Mouse (Mus musculus): ENCODE results near the gene Abtb2. TPM values are rescaled to one million over a fixed set of nuclear protein-coding genes. Genes with fewer than 3 reads are reported as not detected.
A peak's percentile ranks its signal among the peaks of the same experiment; 100 is the strongest.

The Abtb2 gene
- polyA plus RNA-seq, 1 experiment from 2014 or later: 18.6 TPM

GRCm38 (mm10) chr2:103687143-103687542 lies 121.0 kb downstream of the Abtb2 start:
- Histone ChIP-seq H3K4me2 (ENCODE audit: low read length) (no peak overlapping the region), H3K27ac (replicated peaks in 1 of 2; ENCODE audit: control insufficient read depth in 1 of 2, insufficient read depth in 1 of 2, low read depth in 2 of 2, low read length in 2 of 2) (no peak overlapping the region), H3K9me3 (ENCODE audit: control insufficient read depth, low read length) (no peaks in the 10 kb centered on the region), H3K9ac (ENCODE audit: low read length) (no peak overlapping the region), H3K27me3 (ENCODE audit: control insufficient read depth, insufficient read depth, low read length) (no peaks in the 10 kb centered on the region), H3K4me1 (ENCODE audit: control insufficient read depth in 2 of 2, insufficient read depth in 2 of 2, low read length in 2 of 2) (peaks cover 30 to 34% of the 10 kb centered on the region in 2 experiments), H3K4me3 (ENCODE audit: control insufficient read depth in 1 of 2, insufficient read depth in 1 of 2, low read depth in 1 of 2, low read length in 2 of 2) (no peak overlapping the region), H3K36me3 (ENCODE audit: control insufficient read depth, insufficient read depth, low read length) (peaks cover 12% of the 10 kb centered on the region)
- no peak for ATAC-seq (ENCODE audit: insufficient number of reproducible peaks, insufficient read depth, low FRiP score, low read depth)

GRCm38 (mm10) chr2:103687888-103688287 lies 121.8 kb downstream of the Abtb2 start:
- no peak overlapping the region for H3K4me3 ChIP-seq (ENCODE audit: control insufficient read depth in 1 of 2, insufficient read depth in 1 of 2, low read depth in 1 of 2, low read length in 2 of 2)
- no peak overlapping the region for H3K9ac ChIP-seq (ENCODE audit: low read length)
- H3K4me2 ChIP-seq (ENCODE audit: low read length): no peak overlapping the region
- no peak for ATAC-seq (ENCODE audit: insufficient number of reproducible peaks, insufficient read depth, low FRiP score, low read depth)
- H3K36me3 ChIP-seq (ENCODE audit: control insufficient read depth, insufficient read depth, low read length): peaks cover 12% of the 10 kb centered on the region
- no peaks in the 10 kb centered on the region for H3K27me3 ChIP-seq (ENCODE audit: control insufficient read depth, insufficient read depth, low read length)
- H3K4me1 ChIP-seq (ENCODE audit: control insufficient read depth in 2 of 2, insufficient read depth in 2 of 2, low read length in 2 of 2): peaks cover 24 to 27% of the 10 kb centered on the region in 2 experiments
- no peaks in the 10 kb centered on the region for H3K9me3 ChIP-seq (ENCODE audit: control insufficient read depth, low read length)
- no peak overlapping the region for H3K27ac ChIP-seq (replicated peaks in 1 of 2; ENCODE audit: control insufficient read depth in 1 of 2, insufficient read depth in 1 of 2, low read depth in 2 of 2, low read length in 2 of 2)

GRCm38 (mm10) chr2:103690425-103690824 lies 124.3 kb downstream of the Abtb2 start:
- 28% methylated on average over 6 of the region's 6 CpGs for WGBS
- Histone ChIP-seq H3K4me1 (ENCODE audit: control insufficient read depth in 2 of 2, insufficient read depth in 2 of 2, low read length in 2 of 2) (peaks cover 13 to 15% of the 10 kb centered on the region in 2 experiments), H3K4me2 (ENCODE audit: low read length) (no peak overlapping the region), H3K9me3 (ENCODE audit: control insufficient read depth, low read length) (no peaks in the 10 kb centered on the region), H3K27me3 (ENCODE audit: control insufficient read depth, insufficient read depth, low read length) (no peaks in the 10 kb centered on the region), H3K36me3 (ENCODE audit: control insufficient read depth, insufficient read depth, low read length) (peaks cover 4% of the 10 kb centered on the region; the same call in 1 of the 2 replicates), H3K27ac (replicated peaks in 1 of 2; ENCODE audit: control insufficient read depth in 1 of 2, insufficient read depth in 1 of 2, low read depth in 2 of 2, low read length in 2 of 2) (peak overlapping the region; percentile 35 to 45; a peak in 2 of 4 replicates), H3K9ac (ENCODE audit: low read length) (no peak overlapping the region), H3K4me3 (ENCODE audit: control insufficient read depth in 1 of 2, insufficient read depth in 1 of 2, low read depth in 1 of 2, low read length in 2 of 2) (no peak overlapping the region)
- ATAC-seq (ENCODE audit: insufficient number of reproducible peaks, insufficient read depth, low FRiP score, low read depth): peak; percentile 55; the same call in 1 of the 2 replicates

GRCm38 (mm10) chr2:103690828-103691227 lies 124.7 kb downstream of the Abtb2 start:
- peak overlapping the region; percentile 35 to 45; a peak in 1 of 4 replicates for H3K27ac ChIP-seq (replicated peaks in 1 of 2; ENCODE audit: control insufficient read depth in 1 of 2, insufficient read depth in 1 of 2, low read depth in 2 of 2, low read length in 2 of 2)
- H3K4me2 ChIP-seq (ENCODE audit: low read length): no peak overlapping the region
- no peaks in the 10 kb centered on the region for H3K9me3 ChIP-seq (ENCODE audit: control insufficient read depth, low read length)
- H3K4me3 ChIP-seq (ENCODE audit: control insufficient read depth in 1 of 2, insufficient read depth in 1 of 2, low read depth in 1 of 2, low read length in 2 of 2): no peak overlapping the region
- WGBS: 57% methylated on average over 5 of the region's 5 CpGs
- H3K4me1 ChIP-seq (ENCODE audit: control insufficient read depth in 2 of 2, insufficient read depth in 2 of 2, low read length in 2 of 2): peaks cover 11 to 14% of the 10 kb centered on the region in 2 experiments
- no peak for ATAC-seq (ENCODE audit: insufficient number of reproducible peaks, insufficient read depth, low FRiP score, low read depth)
- no peak overlapping the region for H3K9ac ChIP-seq (ENCODE audit: low read length)
- no peaks in the 10 kb centered on the region for H3K27me3 ChIP-seq (ENCODE audit: control insufficient read depth, insufficient read depth, low read length)
- H3K36me3 ChIP-seq (ENCODE audit: control insufficient read depth, insufficient read depth, low read length): peaks cover 4% of the 10 kb centered on the region; the same call in 1 of the 2 replicates

GRCm38 (mm10) chr2:103691278-103691677 lies 125.2 kb downstream of the Abtb2 start:
- Histone ChIP-seq H3K27ac (replicated peaks in 1 of 2; ENCODE audit: control insufficient read depth in 1 of 2, insufficient read depth in 1 of 2, low read depth in 2 of 2, low read length in 2 of 2) (no peak overlapping the region), H3K9ac (ENCODE audit: low read length) (no peak overlapping the region), H3K36me3 (ENCODE audit: control insufficient read depth, insufficient read depth, low read length) (peaks cover 4% of the 10 kb centered on the region; the same call in 1 of the 2 replicates), H3K9me3 (ENCODE audit: control insufficient read depth, low read length) (no peaks in the 10 kb centered on the region), H3K4me2 (ENCODE audit: low read length) (no peak overlapping the region), H3K4me3 (ENCODE audit: control insufficient read depth in 1 of 2, insufficient read depth in 1 of 2, low read depth in 1 of 2, low read length in 2 of 2) (no peak overlapping the region), H3K27me3 (ENCODE audit: control insufficient read depth, insufficient read depth, low read length) (no peaks in the 10 kb centered on the region), H3K4me1 (ENCODE audit: control insufficient read depth in 2 of 2, insufficient read depth in 2 of 2, low read length in 2 of 2) (peaks cover 12 to 15% of the 10 kb centered on the region in 2 experiments)
- no peak for ATAC-seq (ENCODE audit: insufficient number of reproducible peaks, insufficient read depth, low FRiP score, low read depth)
- WGBS: 69% methylated on average over 1 of the region's 1 CpGs

- peaks cover 10 to 16% of the 10 kb centered on the region in 2 experiments for H3K4me1 ChIP-seq (ENCODE audit: control insufficient read depth in 2 of 2, insufficient read depth in 2 of 2, low read length in 2 of 2)
- H3K4me3 ChIP-seq (ENCODE audit: control insufficient read depth in 1 of 2, insufficient read depth in 1 of 2, low read depth in 1 of 2, low read length in 2 of 2): no peak overlapping the region
- ATAC-seq (ENCODE audit: insufficient number of reproducible peaks, insufficient read depth, low FRiP score, low read depth): no peak
- no peaks in the 10 kb centered on the region for H3K9me3 ChIP-seq (ENCODE audit: control insufficient read depth, low read length)
- H3K27ac ChIP-seq (replicated peaks in 1 of 2; ENCODE audit: control insufficient read depth in 1 of 2, insufficient read depth in 1 of 2, low read depth in 2 of 2, low read length in 2 of 2): no peak overlapping the region
- WGBS: 59% methylated on average over 1 of the region's 1 CpGs
- H3K4me2 ChIP-seq (ENCODE audit: low read length): no peak overlapping the region
- peaks cover 7% of the 10 kb centered on the region; the same call in 1 of the 2 replicates for H3K36me3 ChIP-seq (ENCODE audit: control insufficient read depth, insufficient read depth, low read length)
- H3K27me3 ChIP-seq (ENCODE audit: control insufficient read depth, insufficient read depth, low read length): no peaks in the 10 kb centered on the region
- H3K9ac ChIP-seq (ENCODE audit: low read length): no peak overlapping the region
These were observed 126.7 kb downstream of the Abtb2 start for GRCm38 (mm10) chr2:103692810-103693209.

- no peak overlapping the region for H3K27ac ChIP-seq (replicated peaks in 1 of 2; ENCODE audit: control insufficient read depth in 1 of 2, insufficient read depth in 1 of 2, low read depth in 2 of 2, low read length in 2 of 2)
- no peak for ATAC-seq (ENCODE audit: insufficient number of reproducible peaks, insufficient read depth, low FRiP score, low read depth)
- H3K4me3 ChIP-seq (ENCODE audit: control insufficient read depth in 1 of 2, insufficient read depth in 1 of 2, low read depth in 1 of 2, low read length in 2 of 2): no peak overlapping the region
- H3K4me2 ChIP-seq (ENCODE audit: low read length): no peak overlapping the region
- 84% methylated on average over 4 of the region's 4 CpGs for WGBS
- peaks cover 10 to 16% of the 10 kb centered on the region in 2 experiments for H3K4me1 ChIP-seq (ENCODE audit: control insufficient read depth in 2 of 2, insufficient read depth in 2 of 2, low read length in 2 of 2)
- H3K9ac ChIP-seq (ENCODE audit: low read length): no peak overlapping the region
- peaks cover 7% of the 10 kb centered on the region; the same call in 1 of the 2 replicates for H3K36me3 ChIP-seq (ENCODE audit: control insufficient read depth, insufficient read depth, low read length)
- H3K9me3 ChIP-seq (ENCODE audit: control insufficient read depth, low read length): no peaks in the 10 kb centered on the region
- H3K27me3 ChIP-seq (ENCODE audit: control insufficient read depth, insufficient read depth, low read length): no peaks in the 10 kb centered on the region
These were observed 128.9 kb downstream of the Abtb2 start for GRCm38 (mm10) chr2:103694777-103695563.

All from heart, embryonic 14.5 days (tissue).